22 mouse cellular contexts compared by ENCODE assay signal in the genomic region with DNA sequence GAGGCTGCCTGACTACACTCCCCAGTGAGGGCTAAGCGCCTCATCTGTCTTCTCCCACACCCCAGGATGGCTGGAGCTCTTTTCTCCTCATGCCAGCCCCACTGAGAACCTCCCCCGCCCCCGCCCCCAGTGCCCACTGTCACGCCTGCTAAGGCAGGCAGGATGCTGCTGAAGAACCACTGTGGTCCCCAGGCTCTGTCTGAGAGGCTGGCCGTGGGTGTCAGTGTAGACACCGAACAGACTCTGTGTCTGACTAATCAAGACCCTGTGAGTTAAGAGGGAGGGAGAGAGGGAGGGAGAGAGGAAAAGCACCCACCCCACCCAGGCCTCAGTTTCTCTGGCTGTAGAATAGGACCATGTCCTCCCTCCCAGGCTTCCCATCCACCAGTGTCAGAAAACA. TPM values are rescaled to one million over a fixed set of nuclear protein-coding genes. Genes with fewer than 3 reads are reported as not detected.
A peak's percentile ranks its signal among the peaks of the same experiment; 100 is the strongest.
DNase-seq lines count a peak whose midpoint lies in the region; ATAC-seq and TF ChIP-seq lines count a peak whose summit lies in the region.
"Had no signal": no experiment of that assay in that cellular context is flagged by ENCODE, and none has a peak within 500 bp of the region (broad histone marks: within the 10 kb centered on the region; RNA-seq: fewer than 3 reads in every experiment).

No protein-coding gene starts in this region.

- no peak overlapping the region for H3K4me3 ChIP-seq in layer of hippocampus, adult 2 months
- no peak overlapping the region for H3K4me3 ChIP-seq in midbrain, embryonic 10.5 days
- H3K4me3 ChIP-seq in midbrain, embryonic 11.5 days (ENCODE audit: low read depth, low read length), result no peak overlapping the region
- H3K4me3 ChIP-seq: embryonic facial prominence, embryonic 12.5 days; heart, embryonic 13.5 days; hindbrain, embryonic 15.5 days had no signal

- H3K36me3 ChIP-seq in midbrain, embryonic 10.5 days, result no peaks in the 10 kb centered on the region
- H3K36me3 ChIP-seq in midbrain, embryonic 11.5 days (ENCODE audit: control insufficient read depth, insufficient read depth, low read length), result no peaks in the 10 kb centered on the region
- H3K36me3 ChIP-seq: embryonic facial prominence, embryonic 12.5 days; heart, embryonic 13.5 days; hindbrain, embryonic 15.5 days had no signal

- no peaks in the 10 kb centered on the region for H3K9me3 ChIP-seq in midbrain, embryonic 10.5 days (replicated peaks)
- no peaks in the 10 kb centered on the region for H3K9me3 ChIP-seq in midbrain, embryonic 11.5 days (ENCODE audit: control insufficient read depth, low read length)
- H3K9me3 ChIP-seq: embryonic facial prominence, embryonic 12.5 days; heart, embryonic 13.5 days; hindbrain, embryonic 15.5 days had no signal

- H3K4me1 ChIP-seq in midbrain, embryonic 10.5 days, result peaks cover 14% of the 10 kb centered on the region
- no peaks in the 10 kb centered on the region for H3K4me1 ChIP-seq in midbrain, embryonic 11.5 days (ENCODE audit: control insufficient read depth, insufficient read depth, low read length)

- no peak for TF ChIP-seq CTCF in layer of hippocampus, adult 2 months (conservative IDR thresholded peaks at IDR 0.05)

- WGBS in midbrain, embryonic 10.5 days, result 64% methylated on average over 6 of the region's 6 CpGs
- 63% methylated on average over 6 of the region's 6 CpGs for WGBS in midbrain, embryonic 11.5 days

- no peaks in the 10 kb centered on the region for H3K27me3 ChIP-seq in midbrain, embryonic 10.5 days (ENCODE audit: low read depth, poor library complexity, severe bottlenecking)
- no peaks in the 10 kb centered on the region for H3K27me3 ChIP-seq in midbrain, embryonic 11.5 days (ENCODE audit: control insufficient read depth, insufficient read depth, low read length)
- H3K27me3 ChIP-seq: embryonic facial prominence, embryonic 12.5 days; hindbrain, embryonic 15.5 days had no signal

- no peak for DNase-seq in layer of hippocampus, adult 2 months (ENCODE audit: low spot score in 2 of 2)
- DNase-seq in layer of hippocampus, adult 8-10 months (ENCODE audit: low spot score in 2 of 2), result no peak
- no peak for DNase-seq in midbrain, embryonic 10.5 days (ENCODE audit: low spot score)
- no peak for DNase-seq in midbrain, embryonic 11.5 days (ENCODE audit: low spot score, missing footprints)
- peak; percentile 27 for DNase-seq in CD4-positive helper T cell, adult 2 months (ENCODE audit: low read depth, low spot score)
- DNase-seq in induced T-regulatory cell, adult 2 months (ENCODE audit: low read depth), result peak; percentile 31
- DNase-seq in cerebellum, adult 18-20 months, result no peak
- no peak for DNase-seq in kidney, postnatal 14 days
- DNase-seq: adrenal gland, postnatal 25 days; cerebellum, adult 8-10 months; cerebellum, postnatal 14 days; embryo, embryonic 11 days; gastrocnemius, postnatal 36 days; heart, adult 11 months; heart, postnatal 36 days had no signal

- no peak for ATAC-seq in midbrain, embryonic 11.5 days (ENCODE audit: low FRiP score)
- ATAC-seq: activated CD4-positive, CD25-positive, alpha-beta regulatory T cell, adult 4 months; forebrain, embryonic 16.5 days; Patski had no signal

- no peak overlapping the region for H3K4me2 ChIP-seq in midbrain, embryonic 11.5 days
- H3K4me2 ChIP-seq: embryonic facial prominence, embryonic 12.5 days; heart, embryonic 13.5 days; hindbrain, embryonic 15.5 days had no signal

- peak overlapping the region; percentile 41; the same call in 1 of the 2 replicates for H3K27ac ChIP-seq in layer of hippocampus, adult 2 months
- peak overlapping the region; percentile 33 for H3K27ac ChIP-seq in midbrain, embryonic 10.5 days (replicated peaks)
- no peak overlapping the region for H3K27ac ChIP-seq in midbrain, embryonic 11.5 days (ENCODE audit: low read depth, low read length)
- H3K27ac ChIP-seq: embryonic facial prominence, embryonic 12.5 days; heart, embryonic 13.5 days; hindbrain, embryonic 15.5 days had no signal

- no peak overlapping the region for H3K9ac ChIP-seq in midbrain, embryonic 11.5 days (ENCODE audit: low read length)
- H3K9ac ChIP-seq: embryonic facial prominence, embryonic 12.5 days; heart, embryonic 13.5 days; hindbrain, embryonic 15.5 days had no signal

RNA-seq across cellular contexts. Expression of a gene that starts 9.2 kb away (rescaled TPM):
- total RNA-seq in layer of hippocampus, adult 2 months (2021), result 1 to 10 TPM; 3.3 to 4.5 TPM
- total RNA-seq in layer of hippocampus, adult 8-10 months (2022), result 10 to 100 TPM in 2 of 4 experiments, 1 to 10 TPM in 2; 5.1 to 23.1 (median 13.4) TPM
- polyA plus RNA-seq in midbrain, embryonic 10.5 days (2016; fragmentation: Nextera tagmentation; extraction: Ambion mirVana), result 0.58 and 1.1 TPM in 2 replicates
- polyA plus RNA-seq in midbrain, embryonic 11.5 days (2014; fragmentation: Nextera tagmentation; extraction: Ambion mirVana), result 0.98 and 2.2 TPM in 2 replicates
- total RNA-seq: CH12.LX had no signal
- polyA plus RNA-seq: activated CD4-positive, CD25-positive, alpha-beta regulatory T cell, adult 4 months; Patski had no signal

Comparison
In these comparisons a context has a peak if more than half of its experiments do, and no peak if none do; other contexts are left out.
1. DNase-seq: peak in CD4-positive helper T cell, adult 2 months (single experiment) and induced T-regulatory cell, adult 2 months (single experiment); none in layer of hippocampus, adult 2 months (0 of 2), layer of hippocampus, adult 8-10 months (0 of 2), midbrain, embryonic 10.5 days (single experiment), midbrain, embryonic 11.5 days (single experiment), cerebellum, adult 18-20 months (0 of 2) and kidney, postnatal 14 days (single experiment).